Mouse (Mus musculus) olfactory bulb, adult 2 months (tissue): ENCODE results near the gene Oxld1.

ENCODE experiments used
- CTCF ChIP-seq: fragments of 200-500 bp; IDR thresholded peaks from 2 replicates; pipeline ENCODE4 v1.5.1; 2012; ENCODE audit warnings: low read depth, mild to moderate bottlenecking, low read length, moderate library complexity; ENCODE audit not compliant: insufficient read depth
- POLR2A ChIP-seq: fragments of 200-500 bp; IDR thresholded peaks from 2 replicates; pipeline ENCODE4 v1.6.1; 2012; ENCODE audit warnings: mild to moderate bottlenecking, low read depth, low read length, moderate library complexity; ENCODE audit not compliant: insufficient read depth

GRCm38 (mm10) chr11:120501018-120501417 is 43.1 kb upstream of the Oxld1 start:
- TF ChIP-seq POLR2A (no peak), CTCF (no peak)
